Mouse (Mus musculus): ENCODE data around the gene Pnkd. TPM values are rescaled to one million over a fixed set of nuclear protein-coding genes. Genes with fewer than 3 reads are reported as not detected.

Pnkd gene
- polyA plus RNA-seq, 1 experiment from 2014 or later = 225 TPM

GRCm38 (mm10) chr1:74268750-74269149, 16.0 kb upstream of the Pnkd start:
- Histone ChIP-seq H3K4me1 (ENCODE audit: control insufficient read depth, insufficient read depth, low read length) (peaks cover 11% of the 10 kb centered on the region), H3K9ac (ENCODE audit: low read depth, low read length) (no peak overlapping the region), H3K27me3 (ENCODE audit: control insufficient read depth, insufficient read depth, low read length) (no peaks in the 10 kb centered on the region), H3K4me2 (no peak overlapping the region), H3K9me3 (replicated peaks; ENCODE audit: control insufficient read depth, low read length) (no peaks in the 10 kb centered on the region), H3K27ac (ENCODE audit: low read depth, low read length) (no peak overlapping the region), H3K36me3 (ENCODE audit: control insufficient read depth, insufficient read depth, low read length) (peaks cover 34% of the 10 kb centered on the region), H3K4me3 (ENCODE audit: low read depth, low read length) (no peak overlapping the region)
- no peak for ATAC-seq (replicated peaks; ENCODE audit: insufficient number of reproducible peaks, low FRiP score, low TSS enrichment)
- WGBS (ENCODE audit: insufficient replicate concordance) = 84% methylated on average over 8 of the region's 8 CpGs

- Histone ChIP-seq H3K9me3 (replicated peaks; ENCODE audit: control insufficient read depth, low read length) (no peaks in the 10 kb centered on the region), H3K27ac (ENCODE audit: low read depth, low read length) (peak overlapping the region; percentile 32), H3K4me1 (ENCODE audit: control insufficient read depth, insufficient read depth, low read length) (peaks cover 32% of the 10 kb centered on the region), H3K27me3 (ENCODE audit: control insufficient read depth, insufficient read depth, low read length) (no peaks in the 10 kb centered on the region), H3K9ac (ENCODE audit: low read depth, low read length) (no peak overlapping the region), H3K36me3 (ENCODE audit: control insufficient read depth, insufficient read depth, low read length) (peaks cover 8% of the 10 kb centered on the region), H3K4me2 (no peak overlapping the region), H3K4me3 (ENCODE audit: low read depth, low read length) (no peak overlapping the region)
- ATAC-seq (replicated peaks; ENCODE audit: insufficient number of reproducible peaks, low FRiP score, low TSS enrichment) = no peak
- WGBS (ENCODE audit: insufficient replicate concordance) = 32% methylated on average over 4 of the region's 4 CpGs
Measured at GRCm38 (mm10) chr1:74271659-74272058, 13.1 kb upstream of the Pnkd start.

- no peak overlapping the region for H3K9ac ChIP-seq (ENCODE audit: low read depth, low read length)
- peak; percentile 53; the same call in 1 of the 2 replicates for ATAC-seq (replicated peaks; ENCODE audit: insufficient number of reproducible peaks, low FRiP score, low TSS enrichment)
- 11% methylated on average over 9 of the region's 9 CpGs for WGBS (ENCODE audit: insufficient replicate concordance)
- no peak overlapping the region; the same call in 1 of the 2 replicates for H3K4me2 ChIP-seq
- peaks cover 43% of the 10 kb centered on the region for H3K4me1 ChIP-seq (ENCODE audit: control insufficient read depth, insufficient read depth, low read length)
- peak overlapping the region; percentile 30 for H3K27ac ChIP-seq (ENCODE audit: low read depth, low read length)
- no peaks in the 10 kb centered on the region for H3K27me3 ChIP-seq (ENCODE audit: control insufficient read depth, insufficient read depth, low read length)
- peaks cover 7% of the 10 kb centered on the region for H3K36me3 ChIP-seq (ENCODE audit: control insufficient read depth, insufficient read depth, low read length)
- H3K9me3 ChIP-seq (replicated peaks; ENCODE audit: control insufficient read depth, low read length) = no peaks in the 10 kb centered on the region
- H3K4me3 ChIP-seq (ENCODE audit: low read depth, low read length) = no peak overlapping the region
Measured at GRCm38 (mm10) chr1:74275015-74275414, 9.7 kb upstream of the Pnkd start.

GRCm38 (mm10) chr1:74277041-74277440, 7.7 kb upstream of the Pnkd start:
- no peak overlapping the region for H3K4me2 ChIP-seq
- no peak for ATAC-seq (replicated peaks; ENCODE audit: insufficient number of reproducible peaks, low FRiP score, low TSS enrichment)
- peaks cover 35% of the 10 kb centered on the region for H3K4me1 ChIP-seq (ENCODE audit: control insufficient read depth, insufficient read depth, low read length)

GRCm38 (mm10) chr1:74277883-74278537, 6.7 kb upstream of the Pnkd start:
- H3K4me1 ChIP-seq (ENCODE audit: control insufficient read depth, insufficient read depth, low read length) = peaks cover 35% of the 10 kb centered on the region
- ATAC-seq (replicated peaks; ENCODE audit: insufficient number of reproducible peaks, low FRiP score, low TSS enrichment) = no peak
- H3K9me3 ChIP-seq (replicated peaks; ENCODE audit: control insufficient read depth, low read length) = no peaks in the 10 kb centered on the region
- H3K27me3 ChIP-seq (ENCODE audit: control insufficient read depth, insufficient read depth, low read length) = no peaks in the 10 kb centered on the region
- H3K36me3 ChIP-seq (ENCODE audit: control insufficient read depth, insufficient read depth, low read length) = peaks cover 24% of the 10 kb centered on the region
- H3K27ac ChIP-seq (ENCODE audit: low read depth, low read length) = no peak overlapping the region
- no peak overlapping the region for H3K4me2 ChIP-seq
- 53% methylated on average over 8 of the region's 8 CpGs for WGBS (ENCODE audit: insufficient replicate concordance)
- H3K4me3 ChIP-seq (ENCODE audit: low read depth, low read length) = no peak overlapping the region
- H3K9ac ChIP-seq (ENCODE audit: low read depth, low read length) = 0 out of 2 replicates have a peak overlapping the region, but pooled peaks have one; percentile 16

More at GRCm38 (mm10) chr1:74277041-74277440, 7.7 kb upstream of the Pnkd start:
- Histone ChIP-seq H3K4me3 (ENCODE audit: low read depth, low read length) (no peak overlapping the region), H3K27me3 (ENCODE audit: control insufficient read depth, insufficient read depth, low read length) (no peaks in the 10 kb centered on the region), H3K36me3 (ENCODE audit: control insufficient read depth, insufficient read depth, low read length) (peaks cover 24% of the 10 kb centered on the region), H3K9ac (ENCODE audit: low read depth, low read length) (no peak overlapping the region), H3K27ac (ENCODE audit: low read depth, low read length) (no peak overlapping the region), H3K9me3 (replicated peaks; ENCODE audit: control insufficient read depth, low read length) (no peaks in the 10 kb centered on the region)
- WGBS (ENCODE audit: insufficient replicate concordance) = 60% methylated on average over 6 of the region's 6 CpGs

GRCm38 (mm10) chr1:74278538-74278937, 6.2 kb upstream of the Pnkd start, which contains the start of gene Gpbar1:
Gpbar1 (plus strand) TSS chr1:74278550.
- 84% methylated on average over 10 of the region's 10 CpGs for WGBS (ENCODE audit: insufficient replicate concordance)
- H3K4me1 ChIP-seq (ENCODE audit: control insufficient read depth, insufficient read depth, low read length) = peaks cover 32% of the 10 kb centered on the region
- H3K36me3 ChIP-seq (ENCODE audit: control insufficient read depth, insufficient read depth, low read length) = peaks cover 24% of the 10 kb centered on the region

GRCm38 (mm10) chr1:74278988-74279387, 5.7 kb upstream of the Pnkd start:
- peaks cover 34% of the 10 kb centered on the region for H3K4me1 ChIP-seq (ENCODE audit: control insufficient read depth, insufficient read depth, low read length)
- H3K36me3 ChIP-seq (ENCODE audit: control insufficient read depth, insufficient read depth, low read length) = peaks cover 24% of the 10 kb centered on the region
- no peak for ATAC-seq (replicated peaks; ENCODE audit: insufficient number of reproducible peaks, low FRiP score, low TSS enrichment)
- H3K4me2 ChIP-seq = no peak overlapping the region
- H3K9ac ChIP-seq (ENCODE audit: low read depth, low read length) = no peak overlapping the region
- no peaks in the 10 kb centered on the region for H3K27me3 ChIP-seq (ENCODE audit: control insufficient read depth, insufficient read depth, low read length)
- 83% methylated on average over 11 of the region's 11 CpGs for WGBS (ENCODE audit: insufficient replicate concordance)
- H3K9me3 ChIP-seq (replicated peaks; ENCODE audit: control insufficient read depth, low read length) = no peaks in the 10 kb centered on the region
- no peak overlapping the region for H3K4me3 ChIP-seq (ENCODE audit: low read depth, low read length)
- H3K27ac ChIP-seq (ENCODE audit: low read depth, low read length) = no peak overlapping the region

More at GRCm38 (mm10) chr1:74278538-74278937, 6.2 kb upstream of the Pnkd start, which contains the start of gene Gpbar1:
- Histone ChIP-seq H3K4me3 (ENCODE audit: low read depth, low read length) (no peak within 1 kb of the TSS), H3K27ac (ENCODE audit: low read depth, low read length) (no peak within 1 kb of the TSS), H3K9me3 (replicated peaks; ENCODE audit: control insufficient read depth, low read length) (no peaks in the 10 kb centered on the region), H3K4me2 (no peak within 1 kb of the TSS), H3K9ac (ENCODE audit: low read depth, low read length) (0 out of 2 replicates have a peak within 1 kb of the TSS, but pooled peaks have one; percentile 16), H3K27me3 (ENCODE audit: control insufficient read depth, insufficient read depth, low read length) (no peaks in the 10 kb centered on the region)
- ATAC-seq (replicated peaks; ENCODE audit: insufficient number of reproducible peaks, low FRiP score, low TSS enrichment) = no peak

- Histone ChIP-seq H3K4me3 (ENCODE audit: low read depth, low read length) (no peak overlapping the region), H3K27ac (ENCODE audit: low read depth, low read length) (no peak overlapping the region), H3K9me3 (replicated peaks; ENCODE audit: control insufficient read depth, low read length) (no peaks in the 10 kb centered on the region), H3K9ac (ENCODE audit: low read depth, low read length) (no peak overlapping the region), H3K4me1 (ENCODE audit: control insufficient read depth, insufficient read depth, low read length) (peaks cover 23% of the 10 kb centered on the region), H3K4me2 (no peak overlapping the region), H3K36me3 (ENCODE audit: control insufficient read depth, insufficient read depth, low read length) (peaks cover 24% of the 10 kb centered on the region), H3K27me3 (ENCODE audit: control insufficient read depth, insufficient read depth, low read length) (no peaks in the 10 kb centered on the region)
- ATAC-seq (replicated peaks; ENCODE audit: insufficient number of reproducible peaks, low FRiP score, low TSS enrichment) = no peak
- WGBS (ENCODE audit: insufficient replicate concordance) = 90% methylated on average over 14 of the region's 14 CpGs
Measured at GRCm38 (mm10) chr1:74280591-74281325, 4.0 kb upstream of the Pnkd start.
